Mouse (Mus musculus) liver, embryonic 16.5 days (tissue): Measurements from ENCODE around the gene AI182371. TPM values are rescaled to one million over a fixed set of nuclear protein-coding genes. Genes with fewer than 3 reads are reported as not detected.

Experiments
- ATAC-seq: fragments of 200-750 bp; cut with Nextera tagmentation; 2 replicates; pipeline ENCODE4 v1.8.0; 2017; ENCODE audit warnings: low read depth, mild to moderate bottlenecking, moderate number of reproducible peaks, moderate library complexity
- H3K27ac ChIP-seq: fragments of 300-500 bp; sonication (generic); 2 replicates; pipeline ENCODE4 v1.5.1; 2014; ENCODE audit warnings: mild to moderate bottlenecking, low read length
- H3K27me3 ChIP-seq: fragments of 300-500 bp; sonication (generic); 2 replicates; pipeline ENCODE4 v1.6.1; 2014; ENCODE audit warnings: low read depth, low read length, mixed read lengths; ENCODE audit not compliant: control insufficient read depth, insufficient read depth
- H3K36me3 ChIP-seq: fragments of 300-500 bp; sonication (generic); 2 replicates; pipeline ENCODE4 v1.6.1; 2014; ENCODE audit warnings: mild to moderate bottlenecking; ENCODE audit not compliant: control insufficient read depth, insufficient read depth
- H3K4me1 ChIP-seq: fragments of 300-500 bp; sonication (generic); 2 replicates; pipeline ENCODE4 v1.6.1; 2014; ENCODE audit warnings: low read depth, low read length, mixed read lengths; ENCODE audit not compliant: control insufficient read depth
- H3K4me2 ChIP-seq: fragments of 300-500 bp; sonication (generic); 2 replicates; pipeline ENCODE4 v1.6.1; 2014; ENCODE audit warnings: low read depth, low read length, mixed read lengths
- H3K4me3 ChIP-seq: fragments of 300-500 bp; sonication (generic); 2 replicates; pipeline ENCODE4 v1.5.1; 2014; ENCODE audit warnings: low read depth, mild to moderate bottlenecking, low read length
- H3K9ac ChIP-seq: fragments of 300-500 bp; sonication (generic); 2 replicates; pipeline ENCODE4 v1.6.1; 2014; ENCODE audit warnings: low read depth, low read length
- H3K9me3 ChIP-seq: fragments of 300-500 bp; sonication (generic); replicated peaks from 2 replicates; pipeline ENCODE4 v1.6.1; 2016; ENCODE audit warnings: low read length; ENCODE audit not compliant: control insufficient read depth
- WGBS: fragments of 180-500 bp; shearing (Covaris S2); extraction: QIAGEN DNeasy Blood & Tissue Kit; methylation state at CpG from one replicate; pipeline ENCODE4 v1.1.7; 2014; ENCODE audit not compliant: insufficient replicate concordance; 5-methylcytosine and 5-hydroxymethylcytosine counted together
- polyA plus RNA-seq: library from polyadenylated mRNA; unstranded; fragments of >200 nt; fragmentation: Nextera tagmentation; extraction: Ambion mirVana; gene quantifications from 2 replicates; pipeline ENCODE4 v1.2.1, GENCODE M21; 2015

Gene AI182371
- polyA plus RNA-seq, 1 experiment from 2014 or later: 55.6 TPM

- H3K9me3 ChIP-seq: no peaks in the 10 kb centered on the region
- no peaks in the 10 kb centered on the region for H3K27me3 ChIP-seq
- H3K36me3 ChIP-seq: no peaks in the 10 kb centered on the region
- H3K4me1 ChIP-seq: no peaks in the 10 kb centered on the region; the same call in 1 of the 2 replicates
- H3K4me2 ChIP-seq: peak within 1 kb of the TSS; percentile 47; the same call in 1 of the 2 replicates
- H3K4me3 ChIP-seq: peak within 1 kb of the TSS; percentile 44
- H3K27ac ChIP-seq: peak within 1 kb of the TSS; percentile 64
- no peak for ATAC-seq
- WGBS: 55% methylated on average over 5 of the region's 5 CpGs
- H3K9ac ChIP-seq: peak within 1 kb of the TSS; percentile 30; the same call in 1 of the 2 replicates
Measured at GRCm38 (mm10) chr2:35061338-35061737, 40.0 kb downstream of the AI182371 start, which contains the start of gene Hc. TSS of gene Hc (minus strand) at chr2:35061438.

GRCm38 (mm10) chr2:35060897-35061296 lies 40.4 kb downstream of the AI182371 start:
- peak overlapping the region; percentile 30; the same call in 1 of the 2 replicates for H3K9ac ChIP-seq
- peak overlapping the region; percentile 64 for H3K27ac ChIP-seq
- ATAC-seq: no peak
- H3K4me3 ChIP-seq: peak overlapping the region; percentile 44
- 0 out of 2 replicates have a peak overlapping the region, but pooled peaks have one; percentile 26 for H3K4me2 ChIP-seq
- no peaks in the 10 kb centered on the region for H3K9me3 ChIP-seq
- no peaks in the 10 kb centered on the region for H3K27me3 ChIP-seq
- no peaks in the 10 kb centered on the region for H3K36me3 ChIP-seq
- no peaks in the 10 kb centered on the region; the same call in 1 of the 2 replicates for H3K4me1 ChIP-seq
- 34% methylated on average over 6 of the region's 6 CpGs for WGBS

- no peaks in the 10 kb centered on the region for H3K36me3 ChIP-seq
- H3K9me3 ChIP-seq: no peaks in the 10 kb centered on the region
- peak; percentile 64 for ATAC-seq
- H3K27me3 ChIP-seq: no peaks in the 10 kb centered on the region
- H3K4me3 ChIP-seq: peak overlapping the region; percentile 18; the same call in 1 of the 2 replicates
- no peak overlapping the region for H3K27ac ChIP-seq
- H3K9ac ChIP-seq: no peak overlapping the region
- peak overlapping the region; percentile 47 for H3K4me2 ChIP-seq
- WGBS: 57% methylated on average over 5 of the region's 5 CpGs
- H3K4me1 ChIP-seq: no peaks in the 10 kb centered on the region; the same call in 1 of the 2 replicates
Measured at GRCm38 (mm10) chr2:35060256-35060655, 41.1 kb downstream of the AI182371 start.

- no peaks in the 10 kb centered on the region for H3K9me3 ChIP-seq
- H3K4me1 ChIP-seq: no peaks in the 10 kb centered on the region
- H3K4me2 ChIP-seq: peak overlapping the region; percentile 1; the same call in 1 of the 2 replicates
- no peak for ATAC-seq
- H3K9ac ChIP-seq: no peak overlapping the region
- no peak overlapping the region for H3K4me3 ChIP-seq
- no peaks in the 10 kb centered on the region for H3K36me3 ChIP-seq
- H3K27me3 ChIP-seq: no peaks in the 10 kb centered on the region
- WGBS: 38% methylated on average over 2 of the region's 2 CpGs
- no peak overlapping the region for H3K27ac ChIP-seq
Measured at GRCm38 (mm10) chr2:35058325-35058724, 43.0 kb downstream of the AI182371 start.

- Histone ChIP-seq H3K9ac (no peak overlapping the region), H3K4me2 (no peak overlapping the region), H3K4me3 (no peak overlapping the region), H3K4me1 (no peaks in the 10 kb centered on the region), H3K36me3 (no peaks in the 10 kb centered on the region), H3K27me3 (no peaks in the 10 kb centered on the region), H3K9me3 (no peaks in the 10 kb centered on the region), H3K27ac (no peak overlapping the region)
- 65% methylated on average over 11 of the region's 11 CpGs for whole genome bisulfite sequencing
- no peak for ATAC-seq
Measured at GRCm38 (mm10) chr2:35057243-35057642, 44.1 kb downstream of the AI182371 start.

DNA sequence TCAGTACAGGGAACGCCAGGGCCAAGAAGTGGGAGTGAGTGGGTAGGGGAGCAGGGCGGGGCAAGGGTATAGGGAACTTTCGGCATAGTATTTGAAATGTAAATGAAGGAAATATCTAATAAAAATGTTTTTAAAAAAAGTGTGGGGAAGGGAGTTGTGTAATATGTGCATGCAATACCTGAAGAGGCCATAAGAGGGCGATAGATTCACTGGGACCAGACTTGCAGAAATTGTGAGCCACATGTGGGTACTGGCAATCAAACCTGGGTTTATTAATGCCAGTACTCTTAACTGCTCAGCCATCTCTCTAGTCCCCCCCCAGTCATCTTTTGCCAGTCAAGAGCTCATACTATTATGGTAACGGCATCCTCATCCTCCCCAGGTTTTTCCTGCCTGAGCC lies 52.5 kb downstream of the AI182371 start:
- no peaks in the 10 kb centered on the region for H3K9me3 ChIP-seq
- no peak overlapping the region for H3K4me2 ChIP-seq
- no peaks in the 10 kb centered on the region for H3K36me3 ChIP-seq
- H3K27ac ChIP-seq: no peak overlapping the region
- H3K4me3 ChIP-seq: no peak overlapping the region
- no peak for ATAC-seq
- no peaks in the 10 kb centered on the region for H3K27me3 ChIP-seq
- no peaks in the 10 kb centered on the region for H3K4me1 ChIP-seq
- H3K9ac ChIP-seq: no peak overlapping the region
- WGBS: 23% methylated on average over 5 of the region's 5 CpGs

DNA sequence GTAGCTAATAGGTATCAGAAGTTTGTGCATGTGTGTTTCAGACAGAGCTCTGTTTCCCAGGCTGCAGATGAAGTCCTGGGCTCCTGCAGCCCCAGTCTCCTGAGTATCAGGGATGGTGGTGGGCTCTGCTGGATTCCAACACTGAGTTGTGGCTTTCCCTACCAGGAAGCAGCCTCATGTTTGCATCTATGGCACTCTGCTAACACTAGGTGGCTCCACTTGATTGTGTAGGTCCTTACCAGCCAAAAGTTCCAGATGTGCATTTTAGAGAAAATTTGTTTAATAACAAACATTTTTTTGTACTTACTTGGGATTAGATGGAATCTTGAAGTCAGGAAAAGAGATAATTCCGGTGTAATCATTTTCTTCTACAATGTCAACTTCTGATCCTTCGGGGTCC lies 56.4 kb downstream of the AI182371 start:
- Histone ChIP-seq H3K4me2 (no peak overlapping the region), H3K4me3 (no peak overlapping the region), H3K27me3 (no peaks in the 10 kb centered on the region), H3K4me1 (no peaks in the 10 kb centered on the region), H3K9ac (no peak overlapping the region), H3K36me3 (no peaks in the 10 kb centered on the region; the same call in 1 of the 2 replicates), H3K9me3 (no peaks in the 10 kb centered on the region), H3K27ac (no peak overlapping the region)
- no peak for ATAC-seq
- 64% methylated on average over 2 of the region's 2 CpGs for WGBS

DNA sequence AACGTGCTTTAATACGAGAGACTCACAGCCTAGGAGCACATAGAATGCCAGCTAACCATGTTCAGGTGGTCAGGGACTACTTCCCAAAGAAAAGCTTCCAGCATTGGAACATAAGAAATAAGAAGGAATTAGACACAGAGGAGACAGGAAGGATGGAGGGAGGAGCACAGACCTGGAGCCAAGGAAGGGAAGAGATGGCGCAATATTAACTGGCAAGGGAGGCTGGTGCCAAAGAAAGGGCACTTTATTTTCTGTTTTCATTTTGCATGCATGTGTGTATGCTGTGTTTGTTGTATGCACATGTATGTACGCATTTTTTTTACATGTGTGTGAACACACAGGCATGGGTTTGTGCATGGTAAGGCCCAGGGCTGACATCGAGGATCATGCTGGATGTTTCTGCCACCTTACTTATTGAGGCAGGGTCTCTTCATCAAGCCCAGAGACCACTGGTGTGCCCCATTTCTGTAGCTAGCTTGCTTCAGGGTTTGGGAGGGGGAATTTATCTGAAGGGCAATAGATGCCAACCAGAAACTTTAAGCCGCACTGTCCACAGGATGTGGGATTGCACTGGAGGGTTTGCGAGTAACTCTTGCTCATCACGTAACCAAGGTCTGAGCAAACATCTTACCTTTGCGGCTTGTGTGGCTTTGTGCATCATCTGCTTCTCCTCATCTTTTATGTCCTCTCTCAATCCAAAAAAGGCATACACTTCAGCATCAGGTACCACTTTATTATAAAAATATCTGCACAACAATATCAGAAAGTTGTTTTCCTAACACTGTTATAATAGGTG lies 62.6 kb downstream of the AI182371 start:
- no peaks in the 10 kb centered on the region for H3K4me1 ChIP-seq
- H3K9ac ChIP-seq: no peak overlapping the region
- ATAC-seq: no peak
- no peak overlapping the region for H3K4me2 ChIP-seq
- WGBS: 73% methylated on average over 9 of the region's 9 CpGs
- H3K27me3 ChIP-seq: no peaks in the 10 kb centered on the region
- no peak overlapping the region for H3K27ac ChIP-seq
- H3K4me3 ChIP-seq: no peak overlapping the region
- no peaks in the 10 kb centered on the region for H3K9me3 ChIP-seq
- no peaks in the 10 kb centered on the region; the same call in 1 of the 2 replicates for H3K36me3 ChIP-seq
